Mouse (Mus musculus): ENCODE measurements around the gene Larp1b.

Gene Larp1b

DNA sequence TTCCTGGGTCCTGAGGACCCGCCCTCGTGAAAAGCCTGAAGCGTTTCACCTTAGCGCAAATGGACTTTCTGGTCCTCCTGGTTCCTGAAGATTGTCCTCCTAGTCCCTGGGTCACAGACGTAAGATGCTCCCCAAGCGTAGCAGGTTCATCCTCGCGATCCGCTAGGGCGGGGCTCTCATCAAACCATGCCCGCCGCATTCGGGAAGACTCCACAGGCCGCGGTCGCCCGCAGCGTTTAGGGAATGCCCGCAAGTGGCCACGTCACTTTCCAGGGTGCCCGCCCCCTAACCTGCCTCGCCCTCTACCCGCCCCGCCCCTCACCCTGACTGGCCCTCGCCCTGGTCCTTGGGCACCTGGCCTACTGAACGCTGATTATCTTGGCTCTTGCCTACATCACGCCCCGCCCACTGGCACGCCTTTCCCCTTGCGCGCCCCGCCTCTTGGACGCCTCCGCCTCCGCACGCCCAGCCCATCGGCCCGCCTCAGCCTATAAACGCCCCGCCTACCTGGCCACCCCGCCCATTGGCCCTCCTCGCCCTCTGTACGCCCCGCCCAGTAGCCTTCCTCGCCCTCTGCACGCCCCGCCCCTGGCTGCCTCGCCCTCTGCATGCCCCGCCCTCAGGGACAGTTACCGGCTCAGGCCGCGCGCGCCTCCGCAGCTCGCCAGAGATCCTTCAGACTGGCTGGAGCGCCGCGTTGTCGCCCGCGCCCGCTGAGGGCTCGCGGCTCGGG is at the start of gene Larp1b:
Gene Larp1b (plus strand): TSS at position 659 of the 733 bp plus-strand sequence.
- in situ Hi-C loops (cut with MboI, MseI) = no loop called here

DNA sequence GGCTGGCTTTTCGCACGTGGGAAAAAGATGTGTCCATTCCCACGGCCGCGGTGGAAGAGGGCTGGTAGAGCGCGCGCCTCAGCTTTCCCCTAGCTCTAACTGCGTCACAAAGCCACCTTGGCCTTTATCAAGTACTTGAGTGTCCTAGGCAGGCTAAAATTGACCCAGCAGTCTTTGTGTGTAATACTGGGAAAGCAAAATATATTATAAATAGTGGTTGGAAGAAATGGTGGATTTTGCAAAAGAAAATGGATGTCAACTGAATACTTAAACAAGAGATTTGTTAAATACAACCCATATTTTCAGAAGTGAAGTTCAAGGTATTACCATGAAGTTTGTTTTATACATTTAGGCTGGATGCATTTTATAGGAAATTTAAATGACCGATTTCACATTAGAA is 47.2 kb upstream of the Larp1b start, which contains the start of gene 1700034I23Rik:
Gene 1700034I23Rik (minus strand): TSS at position 101 of the 400 bp plus-strand sequence.
- in situ Hi-C loops (cut with MboI, MseI) = loop anchor here (5.0 kb wide), 1 partner anchor 45 kb away; no protein-coding TSS in a partner anchor

DNA sequence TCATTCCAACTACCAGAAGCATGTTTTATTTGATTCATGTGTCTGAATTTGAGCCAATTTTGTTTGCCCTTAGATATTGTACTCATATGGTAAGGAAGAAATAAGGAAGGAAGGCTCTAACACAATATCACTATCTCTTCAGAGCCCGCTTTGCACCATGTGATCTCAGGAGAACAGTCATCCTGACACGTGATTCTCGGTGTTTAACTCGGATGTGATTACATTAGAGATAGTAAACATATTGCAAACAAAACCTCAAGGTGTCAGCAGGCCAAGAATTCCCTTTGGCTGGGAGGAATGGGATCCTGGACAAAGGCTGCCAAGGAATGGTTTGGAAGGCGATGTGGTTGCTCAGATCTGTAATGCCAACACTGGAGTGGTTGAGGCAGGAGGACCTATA is 11.4 kb upstream of the Larp1b start:
- in situ Hi-C loops (cut with MboI, MseI) = no loop called here

DNA sequence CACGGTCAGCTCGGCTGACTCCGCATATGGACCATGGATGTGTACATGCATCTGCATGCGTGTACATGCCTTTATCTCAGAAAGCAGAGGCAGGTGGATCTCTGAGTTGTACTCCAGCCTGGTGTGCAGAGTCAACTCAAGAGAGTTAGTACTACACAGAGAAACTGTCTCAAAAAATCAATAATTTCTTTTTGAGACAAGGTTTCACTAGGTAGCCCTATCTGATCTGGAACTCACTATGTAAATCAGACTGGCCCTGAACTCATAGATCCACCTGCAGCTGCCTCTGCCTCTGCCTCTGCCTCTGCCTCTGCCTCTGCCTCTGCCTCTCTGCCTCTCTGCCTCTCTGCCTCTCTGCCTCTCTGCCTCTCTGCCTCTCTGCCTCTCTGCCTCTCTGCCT is 11.0 kb upstream of the Larp1b start:
- in situ Hi-C loops (cut with MboI, MseI) = no loop called here

DNA sequence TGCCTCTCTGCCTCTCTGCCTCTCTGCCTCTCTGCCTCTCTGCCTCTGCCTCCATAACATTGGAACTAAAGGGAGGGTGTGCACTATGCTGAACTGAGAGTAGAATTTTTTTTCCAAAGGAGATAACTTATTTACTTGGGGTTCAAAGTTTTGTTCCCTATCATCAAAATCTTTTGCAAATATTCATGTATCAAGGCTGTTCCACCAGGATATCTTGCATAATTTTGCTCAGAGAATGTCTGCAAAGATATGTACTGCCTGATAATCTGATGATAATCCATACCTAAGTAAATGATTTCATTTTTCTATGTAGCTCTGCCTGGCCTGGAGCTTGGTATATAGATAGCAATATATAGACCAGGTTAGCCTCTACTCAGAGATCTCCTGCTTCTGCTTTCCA is 10.6 kb upstream of the Larp1b start:
- in situ Hi-C loops (cut with MboI, MseI) = no loop called here

DNA sequence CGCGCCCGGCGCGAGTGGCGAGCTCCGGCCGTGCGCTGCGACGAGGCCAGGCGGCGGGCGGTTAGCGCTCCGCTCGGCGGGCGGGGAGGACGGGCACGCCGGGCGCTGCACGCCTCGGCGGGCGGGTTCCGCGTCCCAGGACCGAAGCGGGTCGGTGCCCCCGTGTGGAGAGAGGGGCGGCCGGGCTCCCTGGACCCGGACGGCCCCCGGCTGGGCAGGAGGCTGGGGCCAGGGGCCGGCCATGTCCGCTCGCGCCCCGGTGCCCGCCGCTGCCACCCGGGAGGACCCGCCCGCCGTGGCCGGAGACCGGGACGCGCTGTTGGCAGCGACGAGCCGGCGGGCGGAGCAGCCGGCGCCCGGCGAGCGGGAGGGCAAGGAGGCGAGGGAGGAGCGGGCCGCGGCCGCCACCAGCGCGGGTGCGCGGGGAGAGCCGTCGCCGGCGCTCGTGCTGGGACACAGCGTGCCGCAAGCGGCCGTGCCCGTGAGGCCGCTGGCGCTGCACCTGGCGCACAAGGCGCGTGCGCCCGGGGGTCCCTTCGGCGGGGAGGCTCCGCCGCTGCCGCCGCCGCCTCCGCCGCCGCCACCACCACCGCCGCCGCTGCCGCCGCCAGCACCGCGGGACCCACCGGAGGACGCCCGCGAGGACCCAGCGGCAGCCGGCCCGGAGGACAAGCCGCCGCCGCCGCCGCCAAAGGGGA is 424 bp downstream of the Larp1b start:
- in situ Hi-C loops (cut with MboI, MseI) = no loop called here

DNA sequence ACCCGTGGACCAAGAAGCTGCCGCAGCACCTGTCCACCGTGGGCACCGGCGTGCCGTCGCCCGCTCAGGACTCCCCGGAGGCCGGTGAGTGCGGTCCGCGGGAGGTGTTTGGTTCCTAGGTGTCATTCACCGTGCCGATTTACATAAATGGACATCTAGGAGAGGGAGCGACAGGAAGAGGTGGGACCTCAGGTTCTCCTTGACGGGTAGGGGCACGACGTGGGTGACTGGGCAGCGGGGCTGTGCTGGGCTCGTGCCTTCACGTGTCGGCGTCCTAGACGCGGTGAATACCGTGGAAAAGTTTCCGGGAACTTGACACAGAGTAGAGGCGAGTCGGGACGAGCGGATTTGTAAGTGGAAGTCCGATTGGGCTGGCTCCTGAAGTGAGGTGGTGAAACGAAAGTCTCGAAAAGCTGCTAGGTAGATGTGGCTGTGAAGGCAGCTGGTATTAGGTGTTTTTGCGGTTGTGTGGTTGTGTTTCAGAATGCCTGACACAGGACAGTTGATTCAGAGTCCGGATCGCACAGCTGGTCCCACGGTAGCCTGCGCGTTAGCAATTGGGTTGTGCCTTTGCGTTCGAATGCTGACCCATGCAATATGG is 1.1 kb downstream of the Larp1b start:
- in situ Hi-C loops (cut with MboI, MseI) = no loop called here

DNA sequence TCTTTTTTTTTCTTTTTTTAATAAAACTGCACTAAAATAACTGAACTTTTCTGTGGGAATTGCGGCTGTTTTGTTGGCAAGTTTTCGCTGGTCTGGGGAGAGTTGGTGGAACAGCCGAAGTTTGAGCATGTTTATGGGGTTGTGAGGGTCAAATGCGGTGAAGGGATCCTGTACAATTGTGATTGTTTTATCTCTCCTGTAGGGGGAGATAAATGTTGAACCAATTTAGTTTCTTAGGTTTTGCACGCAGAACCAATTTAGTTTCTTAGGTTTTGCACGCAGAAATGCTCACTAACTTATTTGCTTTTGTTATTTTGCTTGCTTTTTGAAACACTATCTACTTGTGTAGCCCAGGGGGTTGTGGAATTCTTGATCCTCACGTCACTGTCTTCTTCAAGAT is 1.7 kb downstream of the Larp1b start:
- in situ Hi-C loops (cut with MboI, MseI) = no loop called here

DNA sequence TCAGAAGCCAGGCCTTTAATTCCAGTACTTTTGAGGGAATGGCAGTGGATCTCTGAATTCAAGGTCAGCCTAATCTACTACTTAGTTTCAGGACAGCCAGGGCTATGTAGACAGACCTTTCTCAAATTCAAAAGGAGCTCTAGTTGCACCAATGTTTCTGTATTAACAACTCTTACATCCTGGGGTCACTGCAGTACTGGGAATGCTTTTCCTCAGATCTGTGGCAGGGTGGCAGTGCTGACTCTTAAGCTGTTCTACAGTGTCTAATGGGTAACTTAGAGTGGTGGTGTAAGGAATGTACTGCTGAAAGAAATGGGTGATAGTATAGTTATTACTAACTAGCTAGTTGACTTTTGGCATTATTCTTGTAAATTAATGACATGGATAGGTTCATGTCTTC is 3.0 kb downstream of the Larp1b start:
- in situ Hi-C loops (cut with MboI, MseI) = no loop called here

DNA sequence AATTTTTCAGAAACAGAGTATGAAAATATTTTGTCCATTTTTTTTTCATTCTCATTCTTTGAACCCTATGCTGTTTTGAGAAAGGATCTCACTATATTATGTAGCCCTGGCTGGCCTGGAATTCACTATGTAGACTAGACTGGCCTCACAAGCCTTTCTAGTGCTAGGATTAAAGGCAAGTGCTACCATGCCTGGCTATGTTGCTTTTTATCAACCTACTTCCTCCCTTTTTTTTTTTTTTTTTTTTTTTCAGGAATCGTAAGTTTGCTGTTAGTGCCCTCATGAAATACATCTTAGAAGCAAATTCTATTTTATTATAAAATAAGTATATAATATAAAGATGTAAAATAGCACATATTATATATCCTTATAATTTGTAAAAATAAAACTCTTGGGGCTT is 5.2 kb downstream of the Larp1b start:
- in situ Hi-C loops (cut with MboI, MseI) = no loop called here

DNA sequence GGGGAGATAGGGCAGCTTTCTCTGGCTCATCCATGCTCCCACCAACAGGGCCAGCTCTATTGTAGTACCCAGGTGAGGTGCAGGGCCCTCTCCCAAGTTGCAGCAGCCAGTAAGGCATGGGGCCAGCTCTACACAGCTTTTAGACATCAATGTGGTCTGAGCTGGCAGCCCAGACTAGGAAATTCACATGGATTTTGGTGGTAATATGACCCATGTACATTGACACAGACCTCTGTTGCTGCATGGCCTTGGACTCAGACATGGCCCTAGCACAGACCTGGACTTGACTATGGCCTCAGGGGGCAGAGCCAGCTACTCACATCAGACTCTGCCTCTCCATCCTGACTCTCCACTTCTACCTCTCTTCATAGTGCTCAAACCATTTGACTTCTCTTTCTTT is 9.2 kb downstream of the Larp1b start:
- in situ Hi-C loops (cut with MboI, MseI) = no loop called here

DNA sequence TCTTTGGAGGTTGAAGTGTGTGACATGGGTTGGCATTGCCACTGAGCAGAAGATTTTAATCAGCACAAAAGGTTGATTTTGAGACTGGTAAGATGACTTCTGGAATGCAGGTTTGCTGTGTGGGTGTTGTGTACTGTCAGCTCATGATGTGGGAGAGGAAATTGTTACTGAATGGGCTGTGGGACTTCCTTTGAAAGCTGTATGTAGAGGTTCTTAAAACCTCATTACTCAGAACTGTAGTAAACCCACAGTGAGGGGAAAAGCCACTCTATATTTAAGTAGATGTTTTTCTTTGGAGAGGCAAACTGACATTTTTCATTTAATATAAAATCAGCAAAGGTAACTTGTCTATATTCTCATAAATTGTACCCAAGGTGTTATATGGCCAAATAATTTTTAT is 31.1 kb downstream of the Larp1b start:
- in situ Hi-C loops (cut with MboI, MseI) = loop anchor here (25.0 kb wide), 1 partner anchor 443 kb away; the partner anchor contains the start of gene Intu

DNA sequence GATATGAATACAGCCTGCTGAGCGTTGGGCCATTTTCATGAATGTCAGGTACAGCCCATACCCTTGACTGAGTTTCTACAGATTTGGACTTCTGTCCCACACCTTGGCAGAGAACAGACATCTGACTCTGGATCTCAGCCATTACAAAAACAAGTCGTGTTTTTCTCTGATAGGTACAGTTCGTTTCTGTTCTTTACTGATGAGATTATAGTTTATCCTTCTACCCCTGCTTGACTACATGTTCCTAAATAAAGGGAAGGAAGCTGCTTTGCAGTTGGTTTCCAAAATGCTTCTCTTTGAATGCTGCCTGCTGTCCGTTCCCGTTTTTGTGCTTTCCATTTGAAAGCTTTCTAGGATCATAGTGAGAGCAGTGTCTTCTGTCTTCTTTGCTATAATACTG is 37.9 kb downstream of the Larp1b start:
- in situ Hi-C loops (cut with MboI, MseI) = loop anchor here (25.0 kb wide), 1 partner anchor 450 kb away; the partner anchor contains the start of gene Intu

DNA sequence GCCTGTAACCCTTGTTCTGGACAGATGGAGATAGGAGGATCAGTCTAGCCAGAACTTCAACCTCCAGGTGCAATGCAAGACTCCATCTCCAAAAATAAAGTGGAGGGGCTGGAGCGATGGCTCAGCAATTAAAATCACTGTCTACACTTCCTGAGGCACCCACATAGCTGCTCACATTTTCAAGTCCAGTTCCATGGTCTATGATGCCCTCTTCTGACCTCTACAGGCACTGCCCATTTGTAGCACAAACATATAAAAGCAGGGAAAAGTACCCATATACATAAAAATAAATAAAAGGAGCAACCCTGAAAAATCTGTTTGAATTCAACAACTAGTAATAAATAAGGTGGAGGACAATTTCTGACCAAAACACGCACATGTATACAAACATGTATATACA is 39.1 kb downstream of the Larp1b start:
- in situ Hi-C loops (cut with MboI, MseI) = loop anchor here (25.0 kb wide), 1 partner anchor 451 kb away; the partner anchor contains the start of gene Intu

DNA sequence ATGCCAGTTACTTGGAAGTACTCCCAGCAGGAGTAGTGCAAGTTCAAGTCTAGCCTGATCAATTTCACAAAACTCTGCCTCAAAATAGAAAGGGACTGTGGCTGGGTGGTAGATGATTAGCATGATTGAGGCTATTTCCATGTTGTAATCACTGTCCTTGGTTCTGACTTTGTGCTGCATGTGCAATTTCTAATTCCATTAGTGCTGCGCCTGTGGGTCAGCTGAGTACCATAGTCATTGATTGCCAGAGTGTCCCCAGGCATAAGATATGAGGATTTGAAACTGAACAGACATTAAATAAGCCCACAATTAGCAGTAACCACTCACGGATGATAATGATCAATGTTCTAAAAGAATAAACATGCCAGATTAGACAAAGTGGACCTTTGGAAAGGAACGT is 41.9 kb downstream of the Larp1b start:
- in situ Hi-C loops (cut with MboI, MseI) = loop anchor here (25.0 kb wide), 1 partner anchor 454 kb away; the partner anchor contains the start of gene Intu

DNA sequence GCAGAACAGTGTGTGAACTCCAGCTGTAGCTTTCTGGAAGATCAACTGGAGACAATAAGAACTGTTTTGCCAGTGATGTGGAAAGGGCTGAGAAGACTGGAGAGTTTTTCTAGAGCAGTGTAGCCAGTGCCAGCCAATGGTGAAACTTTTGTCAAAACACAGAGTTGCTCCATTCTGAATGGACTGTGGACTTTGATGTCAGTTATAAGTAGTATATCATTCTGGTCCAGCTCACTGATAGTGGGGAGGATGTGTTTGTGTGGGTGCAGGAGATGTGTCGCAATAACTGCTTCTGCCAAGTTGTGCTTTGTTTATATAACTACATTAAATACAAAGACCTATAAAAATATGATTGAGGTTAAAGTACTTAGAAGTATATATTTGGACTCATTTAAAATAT is 45.5 kb downstream of the Larp1b start:
- in situ Hi-C loops (cut with MboI, MseI) = loop anchor here (25.0 kb wide), 1 partner anchor 458 kb away; the partner anchor contains the start of gene Intu

DNA sequence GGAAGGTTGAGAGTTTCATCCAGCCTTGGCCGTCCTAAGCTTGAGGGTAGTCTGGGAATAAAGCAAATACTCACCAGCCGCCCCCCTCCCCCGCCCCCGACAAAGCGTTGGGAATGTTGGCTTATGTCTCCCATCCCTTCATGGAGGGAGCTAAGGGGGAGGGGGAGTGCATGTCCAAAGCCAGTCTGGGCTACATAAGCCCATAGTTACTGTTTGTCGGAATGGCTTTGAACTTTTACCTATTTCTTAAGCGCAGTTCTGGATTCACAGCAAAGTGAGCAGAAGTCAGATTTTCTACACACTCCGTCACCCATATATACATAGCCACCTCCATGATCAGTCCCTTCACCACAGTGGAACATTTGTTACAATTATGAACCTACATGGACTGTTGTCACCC is 59.7 kb downstream of the Larp1b start:
- in situ Hi-C loops (cut with MboI, MseI) = no loop called here

DNA sequence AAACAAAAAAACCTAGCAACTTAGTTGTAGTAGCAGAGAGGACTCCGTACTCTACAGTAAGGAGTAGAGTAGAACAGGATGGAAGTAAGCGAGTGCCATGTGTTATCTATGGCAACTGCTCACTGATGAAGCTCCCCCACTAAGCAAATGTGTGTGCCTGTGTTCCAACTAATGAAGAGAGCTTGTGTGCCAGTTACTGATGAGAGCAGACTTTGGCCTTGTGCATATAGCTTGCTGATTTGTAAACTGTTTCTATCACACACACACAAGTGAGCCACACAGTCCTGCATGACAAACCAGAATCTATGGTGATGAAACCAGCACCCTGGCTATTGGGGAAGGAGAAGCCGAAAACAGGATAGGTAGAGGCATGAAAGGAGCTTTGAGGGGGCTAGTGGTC is 60.4 kb downstream of the Larp1b start:
- in situ Hi-C loops (cut with MboI, MseI) = no loop called here

DNA sequence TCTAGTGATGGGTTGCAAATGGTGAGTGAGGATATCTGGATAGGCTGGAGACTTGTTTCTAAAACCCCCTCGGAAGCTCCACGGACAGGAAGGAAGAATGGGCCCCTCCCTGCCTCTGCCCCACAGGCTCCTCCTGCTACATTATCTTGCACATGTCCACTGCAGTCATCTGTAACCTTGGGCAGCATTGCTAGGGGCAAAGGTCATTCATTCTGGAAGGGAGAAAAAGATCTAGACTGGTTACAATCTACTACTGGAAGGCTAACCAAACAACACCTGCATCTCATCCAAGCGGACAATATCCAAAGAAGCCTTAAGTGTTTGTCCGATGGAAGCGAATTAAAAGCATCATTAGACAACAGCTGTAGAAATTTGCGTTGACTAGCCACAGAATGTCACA is 61.1 kb downstream of the Larp1b start:
- in situ Hi-C loops (cut with MboI, MseI) = no loop called here

DNA sequence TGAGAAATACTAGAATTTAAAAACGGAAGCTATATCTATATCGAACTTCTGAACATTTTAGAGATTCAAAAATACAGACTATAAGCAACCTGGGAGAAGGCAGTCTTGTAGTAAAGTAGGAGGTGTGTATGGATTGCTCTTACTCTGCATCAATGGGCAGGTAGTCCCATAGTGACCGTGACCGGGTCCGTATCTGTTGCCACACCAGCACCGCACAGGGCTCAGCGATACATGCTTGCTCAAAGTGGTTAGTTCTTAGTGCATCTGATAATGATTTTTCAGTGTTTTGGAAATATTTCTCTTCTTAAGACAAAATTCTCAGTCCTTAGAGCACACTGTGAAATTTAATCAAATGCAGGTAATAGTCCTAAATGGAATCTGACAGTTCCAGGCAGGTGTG is 62.8 kb downstream of the Larp1b start:
- in situ Hi-C loops (cut with MboI, MseI) = no loop called here

DNA sequence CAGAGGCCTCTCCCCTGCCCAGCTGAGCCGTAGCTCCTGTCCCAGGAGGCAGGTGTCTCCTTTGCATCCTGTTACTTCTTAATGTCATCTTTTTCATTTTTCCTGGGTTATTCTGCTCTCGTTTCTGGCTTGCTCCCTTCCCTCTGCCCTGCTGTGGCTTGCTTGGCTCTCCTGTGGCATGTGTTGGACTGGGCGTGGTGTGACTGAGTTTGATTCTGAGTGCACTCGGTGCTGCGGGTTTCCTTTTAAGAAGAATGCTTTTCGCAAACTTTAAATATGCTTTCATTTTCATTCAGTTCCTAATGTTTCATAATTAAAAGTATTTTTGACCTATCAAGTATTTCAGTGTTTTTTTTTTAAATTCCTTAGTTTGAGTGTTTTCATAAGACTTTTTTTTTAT is 65.3 kb downstream of the Larp1b start:
- in situ Hi-C loops (cut with MboI, MseI) = no loop called here

DNA sequence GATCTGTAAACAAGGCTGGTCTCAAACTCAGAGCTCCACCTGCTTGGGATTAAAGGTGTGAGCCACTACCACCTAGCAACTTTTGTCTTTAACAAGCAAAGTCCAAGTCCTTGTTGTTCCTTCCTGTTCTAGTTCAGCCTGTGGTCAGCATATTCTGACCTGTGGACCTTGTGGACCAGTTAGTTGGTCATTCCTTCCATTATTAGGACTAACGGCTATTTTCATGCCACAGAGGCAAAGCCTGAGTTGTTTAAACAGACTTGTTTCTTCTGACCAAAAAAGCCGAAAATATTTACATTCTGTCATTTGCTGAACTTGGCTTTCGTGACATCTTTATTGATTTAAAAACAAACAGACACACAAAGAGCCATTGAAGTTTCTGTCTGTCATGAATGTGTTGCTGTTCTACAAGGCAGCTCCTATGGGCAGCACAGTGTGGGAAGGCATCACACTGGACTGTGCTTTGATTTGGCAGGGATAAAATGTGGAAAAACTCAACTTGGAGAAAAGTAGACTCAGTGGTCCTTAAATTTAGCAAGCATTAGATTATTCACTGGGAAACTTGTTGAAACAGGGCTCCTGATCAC is 68.5 kb downstream of the Larp1b start:
- in situ Hi-C loops (cut with MboI, MseI) = no loop called here
